Mouse (Mus musculus): ENCODE data around the gene Pbx1. TPM values are rescaled to one million over a fixed set of nuclear protein-coding genes. Genes with fewer than 3 reads are reported as not detected.

The Pbx1 gene
- polyA plus RNA-seq, 1 experiment from 2014 or later = 47.8 TPM

- Histone ChIP-seq H3K27ac (ENCODE audit: low read depth, low read length) (no peak overlapping the region), H3K9ac (replicated peaks; ENCODE audit: low read depth, low read length) (no peak overlapping the region), H3K36me3 (ENCODE audit: control insufficient read depth, insufficient read depth, low read length) (no peaks in the 10 kb centered on the region), H3K4me3 (ENCODE audit: low read depth, low read length) (no peak overlapping the region), H3K4me1 (ENCODE audit: control insufficient read depth, insufficient read depth, low read length) (peaks cover 27% of the 10 kb centered on the region; the same call in 1 of the 2 replicates), H3K4me2 (ENCODE audit: low read depth, low read length) (no peak overlapping the region), H3K27me3 (ENCODE audit: control insufficient read depth, insufficient read depth, low read length) (no peaks in the 10 kb centered on the region), H3K9me3 (ENCODE audit: control insufficient read depth, low read length) (no peaks in the 10 kb centered on the region)
- 54% methylated on average over 8 of the region's 8 CpGs for WGBS
- ATAC-seq (ENCODE audit: low read depth) = no peak
Observed at GRCm38 (mm10) chr1:168344918-168345317, 87.2 kb downstream of the Pbx1 start.

GRCm38 (mm10) chr1:168344262-168344661 is 87.8 kb downstream of the Pbx1 start:
- H3K27me3 ChIP-seq (ENCODE audit: control insufficient read depth, insufficient read depth, low read length) = no peaks in the 10 kb centered on the region
- no peak overlapping the region for H3K27ac ChIP-seq (ENCODE audit: low read depth, low read length)
- no peaks in the 10 kb centered on the region for H3K9me3 ChIP-seq (ENCODE audit: control insufficient read depth, low read length)
- H3K4me1 ChIP-seq (ENCODE audit: control insufficient read depth, insufficient read depth, low read length) = peaks cover 27% of the 10 kb centered on the region; the same call in 1 of the 2 replicates
- WGBS = 76% methylated on average over 5 of the region's 5 CpGs
- no peak overlapping the region for H3K9ac ChIP-seq (replicated peaks; ENCODE audit: low read depth, low read length)
- no peak for ATAC-seq (ENCODE audit: low read depth)
- H3K36me3 ChIP-seq (ENCODE audit: control insufficient read depth, insufficient read depth, low read length) = no peaks in the 10 kb centered on the region
- H3K4me2 ChIP-seq (ENCODE audit: low read depth, low read length) = no peak overlapping the region
- H3K4me3 ChIP-seq (ENCODE audit: low read depth, low read length) = no peak overlapping the region

- WGBS = 51% methylated on average over 5 of the region's 6 CpGs
- peaks cover 27% of the 10 kb centered on the region; the same call in 1 of the 2 replicates for H3K4me1 ChIP-seq (ENCODE audit: control insufficient read depth, insufficient read depth, low read length)
Observed at GRCm38 (mm10) chr1:168342269-168342668, 89.8 kb downstream of the Pbx1 start.

GRCm38 (mm10) chr1:168341863-168342262 is 90.2 kb downstream of the Pbx1 start:
- no peak overlapping the region for H3K9ac ChIP-seq (replicated peaks; ENCODE audit: low read depth, low read length)
- ATAC-seq (ENCODE audit: low read depth) = peak; percentile 57
- H3K36me3 ChIP-seq (ENCODE audit: control insufficient read depth, insufficient read depth, low read length) = no peaks in the 10 kb centered on the region
- no peaks in the 10 kb centered on the region for H3K27me3 ChIP-seq (ENCODE audit: control insufficient read depth, insufficient read depth, low read length)
- H3K9me3 ChIP-seq (ENCODE audit: control insufficient read depth, low read length) = no peaks in the 10 kb centered on the region
- no peak overlapping the region for H3K4me3 ChIP-seq (ENCODE audit: low read depth, low read length)
- 7% methylated on average over 12 of the region's 12 CpGs for WGBS
- H3K4me1 ChIP-seq (ENCODE audit: control insufficient read depth, insufficient read depth, low read length) = peaks cover 27% of the 10 kb centered on the region; the same call in 1 of the 2 replicates
- H3K27ac ChIP-seq (ENCODE audit: low read depth, low read length) = peak overlapping the region; percentile 44
- H3K4me2 ChIP-seq (ENCODE audit: low read depth, low read length) = peak overlapping the region; percentile 11; the same call in 1 of the 2 replicates

More at GRCm38 (mm10) chr1:168342269-168342668, 89.8 kb downstream of the Pbx1 start:
- no peak for ATAC-seq (ENCODE audit: low read depth)
- peak overlapping the region; percentile 44 for H3K27ac ChIP-seq (ENCODE audit: low read depth, low read length)
- H3K36me3 ChIP-seq (ENCODE audit: control insufficient read depth, insufficient read depth, low read length) = no peaks in the 10 kb centered on the region
- H3K9me3 ChIP-seq (ENCODE audit: control insufficient read depth, low read length) = no peaks in the 10 kb centered on the region
- no peak overlapping the region for H3K4me3 ChIP-seq (ENCODE audit: low read depth, low read length)
- peak overlapping the region; percentile 11; the same call in 1 of the 2 replicates for H3K4me2 ChIP-seq (ENCODE audit: low read depth, low read length)
- H3K27me3 ChIP-seq (ENCODE audit: control insufficient read depth, insufficient read depth, low read length) = no peaks in the 10 kb centered on the region
- no peak overlapping the region for H3K9ac ChIP-seq (replicated peaks; ENCODE audit: low read depth, low read length)

GRCm38 (mm10) chr1:168341368-168341767 is 90.7 kb downstream of the Pbx1 start:
- 47% methylated on average over 6 of the region's 6 CpGs for WGBS

GRCm38 (mm10) chr1:168336238-168336818 is 95.7 kb downstream of the Pbx1 start:
- no peak overlapping the region for H3K27ac ChIP-seq (ENCODE audit: low read depth, low read length)
- no peak overlapping the region for H3K9ac ChIP-seq (replicated peaks; ENCODE audit: low read depth, low read length)
- H3K4me3 ChIP-seq (ENCODE audit: low read depth, low read length) = no peak overlapping the region
- no peak for ATAC-seq (ENCODE audit: low read depth)
- H3K4me1 ChIP-seq (ENCODE audit: control insufficient read depth, insufficient read depth, low read length) = peaks cover 1% of the 10 kb centered on the region; the same call in 1 of the 2 replicates
- no peaks in the 10 kb centered on the region for H3K9me3 ChIP-seq (ENCODE audit: control insufficient read depth, low read length)
- no peaks in the 10 kb centered on the region for H3K36me3 ChIP-seq (ENCODE audit: control insufficient read depth, insufficient read depth, low read length)
- no peak overlapping the region for H3K4me2 ChIP-seq (ENCODE audit: low read depth, low read length)
- no peaks in the 10 kb centered on the region for H3K27me3 ChIP-seq (ENCODE audit: control insufficient read depth, insufficient read depth, low read length)
- 91% methylated on average over 7 of the region's 7 CpGs for WGBS

More at GRCm38 (mm10) chr1:168341368-168341767, 90.7 kb downstream of the Pbx1 start:
- Histone ChIP-seq H3K4me3 (ENCODE audit: low read depth, low read length) (no peak overlapping the region), H3K4me1 (ENCODE audit: control insufficient read depth, insufficient read depth, low read length) (peaks cover 27% of the 10 kb centered on the region; the same call in 1 of the 2 replicates), H3K27ac (ENCODE audit: low read depth, low read length) (peak overlapping the region; percentile 44), H3K36me3 (ENCODE audit: control insufficient read depth, insufficient read depth, low read length) (no peaks in the 10 kb centered on the region), H3K9ac (replicated peaks; ENCODE audit: low read depth, low read length) (no peak overlapping the region), H3K4me2 (ENCODE audit: low read depth, low read length) (no peak overlapping the region), H3K27me3 (ENCODE audit: control insufficient read depth, insufficient read depth, low read length) (no peaks in the 10 kb centered on the region), H3K9me3 (ENCODE audit: control insufficient read depth, low read length) (no peaks in the 10 kb centered on the region)
- peak; percentile 26 for ATAC-seq (ENCODE audit: low read depth)

GRCm38 (mm10) chr1:168334831-168335574 is 97.1 kb downstream of the Pbx1 start:
- no peaks in the 10 kb centered on the region for H3K9me3 ChIP-seq (ENCODE audit: control insufficient read depth, low read length)
- H3K4me2 ChIP-seq (ENCODE audit: low read depth, low read length) = no peak overlapping the region
- ATAC-seq (ENCODE audit: low read depth) = no peak
- 95% methylated on average over 8 of the region's 8 CpGs for WGBS
- H3K4me3 ChIP-seq (ENCODE audit: low read depth, low read length) = no peak overlapping the region
- H3K9ac ChIP-seq (replicated peaks; ENCODE audit: low read depth, low read length) = no peak overlapping the region
- H3K27me3 ChIP-seq (ENCODE audit: control insufficient read depth, insufficient read depth, low read length) = no peaks in the 10 kb centered on the region
- no peak overlapping the region for H3K27ac ChIP-seq (ENCODE audit: low read depth, low read length)
- H3K4me1 ChIP-seq (ENCODE audit: control insufficient read depth, insufficient read depth, low read length) = peaks cover 6% of the 10 kb centered on the region; the same call in 1 of the 2 replicates
- H3K36me3 ChIP-seq (ENCODE audit: control insufficient read depth, insufficient read depth, low read length) = no peaks in the 10 kb centered on the region

GRCm38 (mm10) chr1:168332056-168332455 is 100.0 kb downstream of the Pbx1 start:
- Histone ChIP-seq H3K36me3 (ENCODE audit: control insufficient read depth, insufficient read depth, low read length) (no peaks in the 10 kb centered on the region), H3K27ac (ENCODE audit: low read depth, low read length) (no peak overlapping the region), H3K4me3 (ENCODE audit: low read depth, low read length) (no peak overlapping the region), H3K4me1 (ENCODE audit: control insufficient read depth, insufficient read depth, low read length) (peaks cover 21% of the 10 kb centered on the region; the same call in 1 of the 2 replicates), H3K4me2 (ENCODE audit: low read depth, low read length) (no peak overlapping the region), H3K9me3 (ENCODE audit: control insufficient read depth, low read length) (no peaks in the 10 kb centered on the region), H3K27me3 (ENCODE audit: control insufficient read depth, insufficient read depth, low read length) (no peaks in the 10 kb centered on the region), H3K9ac (replicated peaks; ENCODE audit: low read depth, low read length) (no peak overlapping the region)
- WGBS = 90% methylated on average over 9 of the region's 9 CpGs
- ATAC-seq (ENCODE audit: low read depth) = no peak

GRCm38 (mm10) chr1:168328236-168328605 is 103.8 kb downstream of the Pbx1 start:
- 46% methylated on average over 3 of the region's 3 CpGs for WGBS
- no peak for ATAC-seq (ENCODE audit: low read depth)
- Histone ChIP-seq H3K4me1 (ENCODE audit: control insufficient read depth, insufficient read depth, low read length) (peaks cover 44% of the 10 kb centered on the region), H3K4me2 (ENCODE audit: low read depth, low read length) (no peak overlapping the region), H3K9ac (replicated peaks; ENCODE audit: low read depth, low read length) (no peak overlapping the region), H3K4me3 (ENCODE audit: low read depth, low read length) (no peak overlapping the region), H3K9me3 (ENCODE audit: control insufficient read depth, low read length) (no peaks in the 10 kb centered on the region), H3K27me3 (ENCODE audit: control insufficient read depth, insufficient read depth, low read length) (no peaks in the 10 kb centered on the region), H3K27ac (ENCODE audit: low read depth, low read length) (no peak overlapping the region), H3K36me3 (ENCODE audit: control insufficient read depth, insufficient read depth, low read length) (no peaks in the 10 kb centered on the region)
